Mouse (Mus musculus) stomach, postnatal 0 days (tissue): ENCODE results near the gene Nemf. TPM values are rescaled to one million over a fixed set of nuclear protein-coding genes. Genes with fewer than 3 reads are reported as not detected.
A peak's percentile ranks its signal among the peaks of the same experiment; 100 is the strongest.

Experiments used
- ATAC-seq: fragments of 200-750 bp; cut with Nextera tagmentation; 2 replicates; pipeline ENCODE4 v1.8.0; 2017; ENCODE audit not compliant: low FRiP score, low TSS enrichment
- DNase-seq: peaks from one replicate; pipeline ENCODE4 v3.0.0-alpha.2; 2016; ENCODE audit warnings: low spot score
- H3K27ac ChIP-seq: fragments of 300-500 bp; sonication (generic); replicated peaks from 2 replicates; pipeline ENCODE4 v1.5.1; 2014; ENCODE audit warnings: mild to moderate bottlenecking, control low read depth
- H3K27me3 ChIP-seq: fragments of 300-500 bp; sonication (generic); 2 replicates; pipeline ENCODE4 v1.6.1; 2014; ENCODE audit warnings: low read length; ENCODE audit not compliant: control insufficient read depth, insufficient read depth
- H3K36me3 ChIP-seq: fragments of 300-500 bp; sonication (generic); 2 replicates; pipeline ENCODE4 v1.6.1; 2014; ENCODE audit warnings: low read length, mixed read lengths; ENCODE audit not compliant: control insufficient read depth, insufficient read depth
- H3K4me1 ChIP-seq: fragments of 300-500 bp; sonication (generic); replicated peaks from 2 replicates; pipeline ENCODE4 v1.6.1; 2014; ENCODE audit warnings: antibody characterized with exemption; ENCODE audit not compliant: control insufficient read depth, insufficient read depth
- H3K4me2 ChIP-seq: fragments of 300-500 bp; sonication (generic); replicated peaks from 2 replicates; pipeline ENCODE4 v1.6.1; 2014; ENCODE audit warnings: low read depth, mild to moderate bottlenecking, control low read depth, moderate library complexity
- H3K4me3 ChIP-seq: fragments of 300-500 bp; sonication (generic); 2 replicates; pipeline ENCODE4 v1.5.1; 2014; ENCODE audit warnings: low read depth, low read length, control low read depth
- H3K9ac ChIP-seq: fragments of 300-500 bp; sonication (generic); 2 replicates; pipeline ENCODE4 v1.6.1; 2014; ENCODE audit warnings: mild to moderate bottlenecking, low read length, control low read depth, mixed read lengths
- H3K9me3 ChIP-seq: fragments of 300-500 bp; sonication (generic); 2 replicates; pipeline ENCODE4 v1.6.1; 2016; ENCODE audit warnings: low read length; ENCODE audit not compliant: control insufficient read depth
- CTCF ChIP-seq: IDR thresholded peaks from 2 replicates; pipeline ENCODE4 v1.5.1; 2016; ENCODE audit warnings: antibody characterized with exemption, low read depth, mild to moderate bottlenecking, moderate library complexity
- EP300 ChIP-seq: optimal IDR thresholded peaks from 2 replicates; pipeline ENCODE3; 2016; ENCODE audit warnings: antibody characterized with exemption
- WGBS: fragments of 180-500 bp; shearing (Covaris S2); extraction: QIAGEN DNeasy Blood & Tissue Kit; methylation state at CpG from one replicate; pipeline ENCODE4 v1.1.7; 2014; 5-methylcytosine and 5-hydroxymethylcytosine counted together
- polyA plus RNA-seq: library from polyadenylated mRNA; unstranded; fragments of >200 nt; fragmentation: Nextera tagmentation; extraction: Ambion mirVana; gene quantifications from 2 replicates; pipeline ENCODE4 v1.2.1, GENCODE M21; 2015

Nemf gene
- polyA plus RNA-seq, 1 experiment from 2014 or later: 50.0 TPM

GRCm38 (mm10) chr12:69297411-69298150 is 59.4 kb downstream of the Nemf start:
- ATAC-seq (peak; percentile 6; the same call in 1 of the 2 replicates), DNase-seq (no peak)
- Histone ChIP-seq H3K9me3 (no peaks in the 10 kb centered on the region), H3K27me3 (no peaks in the 10 kb centered on the region), H3K4me1 (no peaks in the 10 kb centered on the region; the same call in 1 of the 2 replicates), H3K9ac (peak overlapping the region; percentile 96), H3K27ac (peak overlapping the region; percentile 97), H3K4me2 (peak overlapping the region; percentile 77), H3K4me3 (peak overlapping the region; percentile 97), H3K36me3 (peaks cover 6% of the 10 kb centered on the region)
- TF ChIP-seq CTCF (no peak), EP300 (no peak)
- 16% methylated on average over 20 of the region's 20 CpGs for WGBS

GRCm38 (mm10) chr12:69296511-69297410 is 60.2 kb downstream of the Nemf start, which contains the start of gene Klhdc2:
Gene Klhdc2, plus strand, starts transcription at chr12:69296681.
- ATAC-seq (peak; percentile 95), DNase-seq (peak; percentile 88)
- H3K9ac ChIP-seq: peak within 1 kb of the TSS; percentile 96
- no peaks in the 10 kb centered on the region; the same call in 1 of the 2 replicates for H3K4me1 ChIP-seq
- TF ChIP-seq CTCF: peak; percentile 23
- no peak for TF ChIP-seq EP300
- no peaks in the 10 kb centered on the region for H3K36me3 ChIP-seq
- under 1% methylated on average over 74 of the region's 98 CpGs for WGBS
- peak within 1 kb of the TSS; percentile 77 for H3K4me2 ChIP-seq
- H3K9me3 ChIP-seq: no peaks in the 10 kb centered on the region
- no peaks in the 10 kb centered on the region for H3K27me3 ChIP-seq
- H3K4me3 ChIP-seq: peak within 1 kb of the TSS; percentile 97
- H3K27ac ChIP-seq: peak within 1 kb of the TSS; percentile 97

GRCm38 (mm10) chr12:69295651-69296050 is 61.3 kb downstream of the Nemf start:
- DNase-seq (no peak), ATAC-seq (no peak)
- Histone ChIP-seq H3K9ac (no peak overlapping the region), H3K4me1 (no peaks in the 10 kb centered on the region; the same call in 1 of the 2 replicates), H3K9me3 (no peaks in the 10 kb centered on the region), H3K27ac (no peak overlapping the region), H3K4me2 (peak overlapping the region; percentile 4; the same call in 1 of the 2 replicates), H3K4me3 (no peak overlapping the region), H3K36me3 (no peaks in the 10 kb centered on the region), H3K27me3 (no peaks in the 10 kb centered on the region)
- TF ChIP-seq EP300 (no peak), CTCF (no peak)
- 73% methylated on average over 4 of the region's 4 CpGs for WGBS

- H3K9me3 ChIP-seq: no peaks in the 10 kb centered on the region
- TF ChIP-seq EP300: no peak
- no peak for TF ChIP-seq CTCF
- 73% methylated on average over 2 of the region's 2 CpGs for WGBS
- ATAC-seq (no peak), DNase-seq (no peak)
- H3K4me3 ChIP-seq: no peak overlapping the region
- H3K36me3 ChIP-seq: no peaks in the 10 kb centered on the region
- no peak overlapping the region for H3K9ac ChIP-seq
- no peaks in the 10 kb centered on the region for H3K27me3 ChIP-seq
- H3K4me2 ChIP-seq: no peak overlapping the region
- no peaks in the 10 kb centered on the region; the same call in 1 of the 2 replicates for H3K4me1 ChIP-seq
- no peak overlapping the region for H3K27ac ChIP-seq
Measured at GRCm38 (mm10) chr12:69294936-69295335, 62.0 kb downstream of the Nemf start.

GRCm38 (mm10) chr12:69293815-69294214 is 63.1 kb downstream of the Nemf start:
- Histone ChIP-seq H3K9ac (no peak overlapping the region), H3K27me3 (no peaks in the 10 kb centered on the region), H3K9me3 (no peaks in the 10 kb centered on the region), H3K4me3 (no peak overlapping the region), H3K36me3 (no peaks in the 10 kb centered on the region), H3K4me1 (no peaks in the 10 kb centered on the region; the same call in 1 of the 2 replicates), H3K27ac (no peak overlapping the region), H3K4me2 (no peak overlapping the region)
- DNase-seq (no peak), ATAC-seq (no peak)
- TF ChIP-seq EP300 (no peak), CTCF (no peak)
- 39% methylated on average over 2 of the region's 2 CpGs for WGBS
